Mouse (Mus musculus) C2C12 (cell line): ENCODE measurements at regions not wholly inside any gene's neighbourhood (a gene's known extent, or its start where the extent isn't known, plus 50 kb on each side); places are given as distances from the start of the nearest gene placed in this dataset.

Source experiments
- CEBPB ChIP-seq: IDR thresholded peaks from one replicate; pipeline ENCODE4 v1.6.1; 2011; ENCODE audit warnings: low read depth, mild to moderate bottlenecking, control low read depth, moderate library complexity
- CTCF ChIP-seq: IDR thresholded peaks from one replicate; pipeline ENCODE4 v1.5.1; 2011; ENCODE audit not compliant: control insufficient read depth, insufficient read depth, insufficient read length
- MAX ChIP-seq: IDR thresholded peaks from one replicate; pipeline ENCODE4 v1.6.1; 2011; ENCODE audit warnings: mild to moderate bottlenecking, control low read depth
- MYOD1 ChIP-seq: IDR thresholded peaks from one replicate; pipeline ENCODE4 v1.6.1; 2011; ENCODE audit warnings: low read depth; ENCODE audit not compliant: control insufficient read depth, insufficient read length
- MYOG ChIP-seq: IDR thresholded peaks from one replicate; pipeline ENCODE4 v1.6.1; 2011; ENCODE audit not compliant: control insufficient read depth, insufficient read length; ENCODE audit errors: extremely low read depth
- USF1 ChIP-seq: IDR thresholded peaks from one replicate; pipeline ENCODE4 v1.6.1; 2011; ENCODE audit warnings: low read depth, mild to moderate bottlenecking, control low read depth, moderate library complexity

GRCm38 (mm10) chr17:68103346-68103745 lies 99.4 kb upstream of the Arhgap28 start:
- TF ChIP-seq CTCF (no peak), MYOG (no peak), CEBPB (no peak), MAX (no peak), MYOD1 (no peak), USF1 (no peak)
